Mouse (Mus musculus) CH12.LX (cell line): ENCODE results near the gene Spns3.

Source experiments
- HCFC1 ChIP-seq: IDR thresholded peaks from 2 replicates; pipeline ENCODE4 v1.6.1; 2012; ENCODE audit warnings: low read depth, mild to moderate bottlenecking, inconsistent platforms, low read length, improper control_type of control experiment
- POLR2A ChIP-seq: IDR thresholded peaks from 2 replicates; pipeline ENCODE4 v1.6.1; 2011; ENCODE audit warnings: low read depth, mild to moderate bottlenecking, improper control_type of control experiment, low read length
- ZMIZ1 ChIP-seq: IDR thresholded peaks from 2 replicates; pipeline ENCODE4 v1.6.1; 2012; ENCODE audit warnings: low read depth, mild to moderate bottlenecking, inconsistent platforms, low read length, improper control_type of control experiment

DNA sequence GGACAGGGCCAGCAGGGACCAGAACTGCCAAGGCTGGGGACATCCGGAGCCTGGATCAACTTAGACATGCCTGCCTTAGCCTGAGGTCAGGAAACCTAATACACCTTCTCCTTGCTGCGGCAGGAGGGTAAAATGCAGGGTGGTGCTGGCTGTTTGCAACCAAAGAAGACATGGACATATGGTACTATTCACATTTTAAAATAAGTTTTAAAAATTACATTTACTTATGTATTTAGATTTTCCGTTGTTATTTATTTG is 32.1 kb upstream of the Spns3 start:
- TF ChIP-seq HCFC1 (no peak), POLR2A (no peak), ZMIZ1 (no peak)
